Mouse (Mus musculus) megakaryocyte, adult 5-6 weeks (primary cell): ENCODE data around the gene Ssna1. TPM values are rescaled to one million over a fixed set of nuclear protein-coding genes. Genes with fewer than 3 reads are reported as not detected.

Experiments
- ATAC-seq: 2 replicates; pipeline ENCODE4 v1.8.0; 2016; ENCODE audit warnings: mild to moderate bottlenecking, inconsistent platforms; ENCODE audit not compliant: poor library complexity, severe bottlenecking
- total RNA-seq, 2 experiments: library from RNA; stranded (forward) in 1 of 2; stranded (reverse) in 1 of 2; fragments of 153-499, 151-499 nt in 1 of 2; fragments of 221-1000, 200-1000 nt in 1 of 2; gene quantifications; 2 replicates each; pipeline versions ENCODE4 v1.2.3 to v1.2.4; 2015 to 2017

The Ssna1 gene
- total RNA-seq, 2 experiments from 2014 or later = 86.0 to 159 TPM

DNA sequence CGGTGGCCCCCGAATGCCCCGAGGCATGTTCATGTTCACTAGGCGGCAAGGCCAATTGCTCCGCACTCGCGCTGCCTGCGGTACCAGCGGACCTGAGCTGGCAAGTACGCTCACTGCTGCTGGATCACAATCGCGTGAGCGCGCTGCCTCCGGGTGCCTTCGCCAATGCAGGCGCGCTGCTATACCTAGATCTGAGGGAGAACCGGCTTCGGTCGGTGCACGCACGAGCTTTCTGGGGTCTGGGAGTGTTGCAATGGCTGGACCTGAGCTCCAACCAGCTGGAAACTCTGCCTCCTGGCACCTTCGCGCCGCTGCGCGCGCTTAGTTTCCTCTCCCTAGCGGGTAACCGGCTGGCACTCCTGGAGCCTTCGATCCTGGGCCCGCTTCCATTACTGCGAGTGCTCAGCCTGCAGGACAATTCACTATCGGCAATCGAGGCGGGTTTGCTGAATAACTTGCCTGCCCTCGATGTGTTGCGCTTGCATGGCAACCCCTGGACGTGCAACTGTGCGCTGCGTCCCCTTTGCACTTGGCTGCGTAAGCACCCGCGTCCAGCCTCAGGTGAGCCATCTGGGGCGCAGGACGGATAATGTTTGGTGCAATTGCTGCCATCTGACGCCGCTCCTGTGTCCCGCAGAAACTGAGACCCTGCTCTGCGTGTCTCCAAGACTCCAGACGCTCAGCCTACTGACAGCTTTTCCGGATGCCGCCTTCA is 18.0 kb upstream of the Ssna1 start:
- ATAC-seq = no peak

DNA sequence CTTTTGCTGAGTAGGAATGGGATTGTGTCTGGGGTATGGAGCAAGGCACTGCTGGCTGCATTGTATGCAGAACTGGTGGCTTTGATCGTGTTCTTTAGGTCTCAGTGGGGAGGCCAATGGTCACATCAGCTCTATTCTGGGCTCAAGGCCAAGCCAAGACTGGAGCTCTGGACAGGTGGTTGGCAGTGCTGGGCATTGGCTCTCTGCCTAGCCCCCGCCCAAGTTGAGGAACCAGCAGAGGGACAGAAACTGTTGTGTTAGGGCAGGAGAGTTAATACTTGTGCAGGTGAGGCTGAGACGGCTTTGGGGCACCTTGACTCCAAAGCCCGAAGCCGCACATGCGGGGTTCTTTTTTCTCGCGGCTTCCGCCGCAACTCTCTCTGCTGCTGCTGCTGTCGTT is 17.4 kb upstream of the Ssna1 start, which contains the start of gene Lrrc26:
TSS of gene Lrrc26 (plus strand) at position 265 of the 400 bp plus-strand sequence.
- no peak for ATAC-seq

DNA sequence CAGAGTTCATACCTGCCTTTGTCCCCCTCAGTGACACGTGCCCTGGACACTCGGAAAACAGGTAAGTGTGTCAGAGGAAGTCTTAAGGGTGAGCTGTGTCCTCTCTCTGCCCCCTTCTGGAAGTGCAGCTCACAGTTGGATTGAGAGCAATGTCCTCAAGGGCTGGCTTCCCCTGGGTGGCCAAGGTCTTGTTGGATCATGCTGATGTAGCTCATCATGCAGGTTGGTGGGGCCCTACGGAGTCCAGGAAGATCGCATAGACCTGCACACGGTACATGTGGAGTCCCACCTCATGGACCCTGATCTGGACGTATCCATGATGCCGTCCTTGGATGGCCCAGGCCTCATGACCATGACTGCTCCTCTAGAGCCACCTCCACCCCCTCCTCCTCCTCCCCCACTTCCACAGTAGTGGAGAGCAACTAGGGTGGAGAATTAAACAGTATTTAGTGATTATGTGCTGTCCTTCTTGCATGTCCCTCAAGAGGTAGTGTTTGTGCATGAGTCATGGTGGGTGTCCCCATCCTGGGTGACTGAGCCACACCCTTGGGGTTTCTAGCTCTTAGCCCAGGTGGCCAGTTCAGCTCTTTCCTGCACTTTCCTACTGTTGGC is 16.6 kb upstream of the Ssna1 start:
- ATAC-seq = no peak

DNA sequence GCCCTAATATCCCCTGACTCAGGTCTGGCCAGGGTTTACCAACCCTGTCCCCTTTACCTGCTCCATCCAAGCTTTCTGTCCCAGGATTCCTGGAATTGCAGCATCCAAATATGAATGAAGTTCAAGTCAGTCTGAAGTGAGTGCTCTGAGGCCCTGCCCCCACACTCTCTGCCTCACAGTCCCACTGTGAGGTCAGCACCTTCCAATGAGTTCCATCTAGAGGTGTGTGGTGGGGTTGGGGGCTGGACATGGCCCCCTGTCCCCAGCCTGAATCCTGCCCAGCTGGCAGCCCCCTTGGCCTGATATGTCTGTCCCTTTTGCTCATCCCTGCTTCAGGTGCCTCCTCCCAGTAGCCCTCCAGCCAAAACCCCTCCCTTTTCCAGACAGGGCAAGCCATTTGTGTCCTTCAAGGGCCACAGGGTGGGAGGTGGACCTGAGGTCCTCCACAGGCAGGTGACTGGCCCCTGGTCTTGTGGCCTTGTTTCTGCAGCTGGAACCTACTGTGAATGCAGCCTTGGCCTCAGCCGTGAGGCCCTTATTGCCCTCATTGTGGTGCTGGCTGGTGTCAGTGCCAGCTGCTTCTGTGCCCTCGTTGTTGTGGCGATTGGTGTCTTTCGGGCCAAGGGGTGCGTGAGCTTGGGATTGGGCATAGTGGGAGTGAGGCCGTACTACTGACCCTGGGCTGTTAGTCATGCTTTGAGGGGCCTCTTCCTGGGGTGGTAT is 15.8 kb upstream of the Ssna1 start, which contains the start of gene Tmem210:
TSS of gene Tmem210 (plus strand) at position 219 of the 723 bp plus-strand sequence.
- no peak for ATAC-seq

DNA sequence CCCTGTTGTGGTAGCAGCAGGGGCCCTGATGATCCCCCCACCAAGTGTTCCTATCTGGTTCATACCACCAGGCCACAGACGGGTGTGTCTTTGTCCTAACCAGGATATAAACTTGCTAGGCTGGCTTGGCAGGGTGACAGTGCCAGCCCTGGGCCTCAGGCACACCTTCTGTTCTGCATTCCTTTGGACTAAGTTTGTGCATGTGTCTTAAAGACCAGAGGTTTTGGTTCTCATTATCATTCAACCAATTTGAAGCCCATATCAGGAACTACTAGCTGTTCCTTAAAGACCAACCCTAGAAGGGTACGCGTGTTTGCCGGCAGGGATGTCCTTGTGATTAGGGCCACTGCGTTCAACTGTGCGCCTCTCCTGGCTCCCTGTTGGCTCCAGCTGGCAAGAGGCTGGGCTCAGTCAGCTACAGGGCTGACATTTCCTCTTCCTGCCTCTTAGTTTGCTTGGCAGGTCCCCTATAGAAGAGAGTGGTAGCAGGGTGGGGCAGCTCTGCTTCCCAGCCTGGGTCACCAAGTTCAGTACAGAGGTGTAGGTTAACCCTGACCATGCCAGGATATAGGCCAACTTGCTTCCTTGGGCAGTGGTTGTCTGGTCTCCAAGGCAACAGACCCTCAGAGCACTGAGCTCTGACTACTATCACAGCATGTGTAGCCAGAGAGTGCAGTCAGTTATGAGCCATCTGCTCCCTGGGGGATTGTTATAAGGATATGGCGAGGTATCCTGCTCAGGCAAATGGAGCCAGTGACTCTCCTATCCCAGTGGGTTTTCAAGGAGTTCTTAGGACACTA is 14.8 kb upstream of the Ssna1 start:
- ATAC-seq = no peak

DNA sequence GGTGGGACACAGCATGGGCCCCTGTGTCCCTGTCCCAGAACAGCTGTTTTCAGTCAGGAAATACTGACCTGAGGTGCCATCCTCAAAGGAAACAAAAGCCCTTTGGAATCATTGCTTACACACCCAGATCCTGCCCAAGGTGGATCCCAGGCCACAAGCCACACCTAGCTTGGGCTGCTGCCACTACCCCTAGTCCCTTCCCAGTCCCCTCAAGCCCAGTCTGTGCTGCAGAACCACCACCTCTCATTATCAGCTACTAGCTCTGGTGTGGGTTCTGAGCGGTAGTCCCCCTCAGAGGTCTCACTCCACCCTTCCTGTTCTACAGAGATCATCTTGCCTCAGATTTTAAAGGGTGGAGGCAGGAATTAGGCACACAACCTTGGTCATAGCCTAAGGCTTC is 14.1 kb upstream of the Ssna1 start:
- no peak for ATAC-seq

DNA sequence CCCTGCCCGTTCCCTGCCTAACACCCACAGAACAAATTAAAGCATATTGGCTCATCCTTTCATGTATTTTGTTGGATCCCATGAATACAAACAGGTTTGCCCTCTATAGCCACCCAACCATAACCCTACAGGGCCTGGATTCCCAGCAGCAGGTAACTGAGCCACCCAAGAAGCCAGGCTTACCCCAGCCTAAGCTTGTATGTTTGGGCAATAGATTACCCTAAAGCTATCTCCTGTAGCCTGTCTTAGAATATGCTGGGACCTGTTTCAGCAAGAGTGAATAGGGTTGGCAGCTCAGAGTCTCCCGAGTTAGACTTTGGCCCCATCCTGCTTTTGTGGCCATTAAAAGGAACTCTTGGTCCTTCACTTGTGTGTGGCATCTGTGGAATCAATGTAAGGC is 13.3 kb upstream of the Ssna1 start:
- no peak for ATAC-seq

DNA sequence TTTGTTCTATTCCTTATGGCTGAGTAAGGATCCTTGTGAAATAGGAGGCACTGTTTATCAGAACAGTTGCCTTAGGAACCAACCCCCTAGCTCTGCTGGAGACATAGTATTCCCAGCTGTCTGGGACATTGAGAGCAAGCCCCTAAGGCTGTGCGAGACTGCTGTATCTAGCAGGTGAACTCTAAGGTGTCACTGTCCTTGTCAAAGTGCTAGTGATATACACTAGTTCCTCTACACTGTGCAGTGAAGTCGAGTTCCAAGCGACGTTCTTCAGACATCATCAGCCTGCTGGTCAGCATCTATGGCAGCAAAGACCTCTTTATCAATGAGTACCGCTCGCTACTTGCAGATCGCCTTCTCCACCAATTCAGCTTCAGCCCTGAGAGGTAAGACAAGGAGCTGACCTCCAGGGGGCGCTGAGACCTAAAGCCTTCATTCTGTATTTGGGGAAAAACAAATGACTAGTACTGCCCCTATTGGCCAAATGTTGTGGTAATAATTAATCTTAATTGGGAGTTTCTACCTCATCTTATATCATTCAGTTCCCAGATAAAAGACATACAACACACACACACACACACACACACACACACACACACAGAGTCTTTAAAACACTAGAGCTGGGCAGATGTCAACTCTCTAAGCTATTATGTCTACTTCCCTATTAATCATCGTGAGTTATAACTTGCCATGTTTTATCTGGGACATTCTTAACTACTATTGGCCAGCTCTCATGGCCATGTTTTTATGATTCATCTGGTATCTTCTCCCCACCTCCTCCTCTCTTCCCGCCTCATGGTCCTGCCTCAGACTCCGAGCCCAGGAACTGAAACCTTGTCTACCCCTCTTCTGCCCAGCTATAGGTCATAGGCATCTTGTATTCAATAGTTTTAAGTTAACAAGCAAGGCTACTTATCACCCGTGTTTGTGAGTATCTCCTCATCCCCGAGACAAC is 7.0 kb upstream of the Ssna1 start:
- ATAC-seq = peak; percentile 87

DNA sequence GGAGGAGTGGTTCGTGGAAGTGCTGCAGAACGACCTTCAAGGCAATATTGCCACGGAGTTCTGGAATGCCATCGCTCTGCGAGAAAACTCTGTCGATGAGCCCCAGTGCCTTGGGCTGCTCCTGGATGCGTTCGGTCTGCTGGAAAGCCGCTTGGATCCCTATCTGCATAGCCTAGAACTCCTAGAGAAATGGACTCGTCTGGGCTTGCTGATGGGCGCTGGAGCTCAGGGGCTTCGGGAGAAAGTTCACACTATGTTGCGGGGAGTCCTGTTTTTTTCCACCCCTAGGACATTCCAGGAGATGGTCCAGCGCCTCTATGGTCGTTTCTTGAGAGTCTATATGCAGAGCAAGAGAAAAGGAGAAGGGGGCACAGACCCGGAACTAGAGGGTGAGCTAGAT is 772 bp upstream of the Ssna1 start:
- ATAC-seq = no peak

DNA sequence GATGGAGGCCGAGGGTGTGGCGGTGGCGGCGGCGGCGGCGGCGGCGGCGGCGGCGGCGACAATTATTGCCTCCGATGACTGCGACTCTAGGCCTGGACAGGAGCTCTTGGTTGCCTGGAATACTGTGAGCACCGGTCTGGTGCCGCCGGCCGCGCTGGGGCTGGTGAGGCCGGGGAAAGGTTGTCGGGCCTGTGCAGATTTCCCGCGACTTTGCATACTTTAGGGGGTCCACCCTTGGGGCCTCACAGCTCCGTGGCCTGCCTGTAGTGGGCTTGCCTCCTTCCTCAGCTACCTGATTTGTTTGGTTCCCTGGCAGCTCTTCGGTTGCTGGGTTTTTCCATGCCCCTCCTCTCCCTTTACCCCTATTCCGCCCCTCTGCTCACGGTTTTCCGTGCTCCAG is 277 bp upstream of the Ssna1 start:
- ATAC-seq = no peak

DNA sequence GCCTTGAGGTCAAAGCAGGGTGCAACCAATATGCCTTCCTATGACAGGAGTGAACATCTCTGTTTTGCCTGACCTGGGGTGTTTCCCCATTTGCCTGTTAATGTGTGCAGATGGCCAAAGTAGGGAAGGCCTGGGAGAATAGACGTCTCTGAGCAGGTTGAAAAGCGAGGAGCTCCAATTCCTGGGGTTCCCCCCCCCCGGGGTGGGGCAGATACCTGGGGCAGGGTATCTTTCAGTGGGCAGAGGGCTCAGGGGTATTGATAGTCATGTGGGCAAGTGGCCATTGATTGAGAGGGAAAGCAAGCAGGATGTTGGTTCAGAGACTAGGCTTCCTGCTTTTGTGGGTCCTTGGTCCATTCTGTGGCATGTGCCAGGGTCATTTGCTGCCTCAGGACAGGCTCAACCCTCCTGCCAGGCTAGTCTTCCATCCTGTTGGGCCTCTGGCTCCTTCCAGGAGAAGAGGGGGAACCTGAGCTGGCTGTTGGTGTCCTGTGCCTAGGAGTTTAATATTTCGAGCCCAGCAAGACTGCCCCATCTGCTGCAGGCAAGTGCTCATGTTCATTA is 4.4 kb downstream of the Ssna1 start:
- ATAC-seq = no peak

DNA sequence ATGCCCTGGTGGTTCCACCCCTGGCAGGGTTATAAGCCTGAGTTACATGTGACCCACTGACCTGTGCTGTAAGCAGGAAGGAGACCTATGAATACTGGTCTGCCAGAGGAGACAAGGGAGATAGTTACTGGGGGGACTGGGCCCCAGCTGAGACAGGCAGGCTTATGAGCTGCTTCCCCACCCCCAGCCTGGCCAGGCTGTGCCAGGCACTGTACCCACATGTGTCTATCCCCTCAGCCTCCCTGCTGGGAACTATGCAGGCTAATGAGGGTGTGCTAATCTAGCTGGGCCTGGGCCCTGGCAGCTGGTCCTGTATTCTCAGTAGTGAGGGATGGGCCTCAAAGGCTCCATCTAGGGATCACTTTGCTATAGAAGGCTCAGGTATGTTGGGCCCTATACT is 5.0 kb downstream of the Ssna1 start:
- ATAC-seq = no peak

DNA sequence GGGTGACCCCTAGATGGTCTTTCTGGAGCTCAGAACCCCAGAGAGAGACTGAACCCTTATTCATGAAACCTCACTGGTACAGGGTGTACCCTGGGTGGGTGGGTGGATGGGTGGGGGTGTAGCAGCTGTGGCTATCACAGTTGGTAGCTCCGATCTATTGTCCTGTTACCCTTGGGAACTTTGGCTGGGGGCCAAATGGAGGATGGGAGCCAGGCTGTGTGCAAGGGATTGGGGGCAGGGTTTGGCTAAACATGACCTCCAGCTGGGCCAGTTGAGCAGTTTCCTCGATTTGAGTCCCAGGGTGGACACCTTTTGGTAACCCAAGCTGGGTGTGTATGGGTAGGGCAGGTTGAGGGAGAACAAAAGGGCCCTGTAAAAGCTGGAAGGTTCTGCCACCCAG is 5.5 kb downstream of the Ssna1 start:
- ATAC-seq = no peak

DNA sequence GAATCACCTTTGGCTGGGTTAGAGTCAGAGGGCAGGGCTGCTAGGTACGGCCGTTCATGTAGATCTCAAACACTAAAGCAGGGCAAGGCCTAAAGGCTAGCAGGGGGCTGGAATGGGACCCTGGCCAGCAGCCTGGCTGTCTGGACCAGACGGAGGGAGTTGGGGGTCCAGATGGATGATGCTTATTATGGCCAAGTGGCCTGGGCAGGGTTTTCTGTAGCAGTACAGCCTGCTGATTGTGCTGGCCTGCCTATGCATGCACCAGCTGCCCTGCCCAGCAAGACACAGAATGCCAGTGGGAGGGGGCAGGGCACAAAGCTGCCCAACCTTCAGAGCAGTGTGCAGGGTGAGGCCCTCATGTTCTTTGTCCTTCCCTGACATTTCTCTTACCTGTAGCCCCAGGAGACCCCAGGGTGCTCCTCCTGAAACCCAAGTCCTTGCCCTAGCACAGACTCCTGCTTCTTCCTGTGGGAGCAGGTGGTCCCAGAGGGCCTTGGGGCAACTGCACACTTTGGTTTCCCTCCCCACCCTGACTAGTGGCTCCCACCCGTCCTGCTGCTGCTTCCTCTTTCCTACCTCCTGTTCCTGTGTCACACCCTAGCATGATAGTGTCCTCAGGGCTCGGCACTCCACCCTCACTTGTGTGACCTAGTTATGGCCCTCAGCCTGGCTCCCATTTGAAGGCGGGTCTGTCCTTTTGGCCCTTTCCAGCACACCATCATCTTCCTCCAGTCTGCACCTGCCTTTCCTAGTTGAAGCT is 6.2 kb downstream of the Ssna1 start:
- peak; percentile 52 for ATAC-seq

DNA sequence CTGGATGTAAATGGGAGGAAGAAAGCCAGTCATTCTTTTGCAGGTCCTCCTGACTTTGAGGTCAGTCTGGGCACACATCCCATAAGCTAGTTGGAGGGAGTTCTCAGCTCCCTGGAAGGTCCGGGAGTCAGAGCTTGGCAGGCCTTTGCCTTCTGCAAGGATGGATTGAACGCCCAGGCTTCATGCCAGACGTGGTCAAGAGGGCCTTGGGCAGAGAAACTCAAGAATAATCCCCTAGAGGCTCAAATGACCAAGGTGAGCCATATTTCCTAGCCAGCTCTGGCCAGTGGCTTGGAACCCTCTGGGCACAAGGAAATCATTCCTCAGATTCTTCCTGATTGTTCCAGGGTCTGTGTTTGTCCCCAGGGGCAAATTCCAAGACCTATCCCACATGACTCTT is 7.4 kb downstream of the Ssna1 start:
- no peak for ATAC-seq

DNA sequence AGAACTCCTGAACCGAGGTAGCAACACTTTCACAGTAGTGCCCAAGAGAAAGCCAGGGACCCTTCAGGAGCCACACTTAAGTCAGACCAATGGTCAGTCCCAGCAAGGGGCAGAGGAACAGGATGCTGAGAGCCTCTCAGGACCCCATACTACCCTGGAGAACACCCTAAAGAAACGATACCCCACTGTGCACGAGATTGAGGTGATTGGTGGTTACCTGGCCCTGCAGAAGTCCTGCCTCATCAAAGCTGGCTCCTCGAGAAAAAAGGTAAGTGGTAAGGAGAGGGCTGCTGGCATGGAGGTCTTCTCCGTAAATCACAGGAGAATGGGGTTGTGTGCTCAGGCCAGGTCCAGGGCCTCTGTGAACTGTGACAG is 8.0 kb downstream of the Ssna1 start:
- ATAC-seq = no peak

DNA sequence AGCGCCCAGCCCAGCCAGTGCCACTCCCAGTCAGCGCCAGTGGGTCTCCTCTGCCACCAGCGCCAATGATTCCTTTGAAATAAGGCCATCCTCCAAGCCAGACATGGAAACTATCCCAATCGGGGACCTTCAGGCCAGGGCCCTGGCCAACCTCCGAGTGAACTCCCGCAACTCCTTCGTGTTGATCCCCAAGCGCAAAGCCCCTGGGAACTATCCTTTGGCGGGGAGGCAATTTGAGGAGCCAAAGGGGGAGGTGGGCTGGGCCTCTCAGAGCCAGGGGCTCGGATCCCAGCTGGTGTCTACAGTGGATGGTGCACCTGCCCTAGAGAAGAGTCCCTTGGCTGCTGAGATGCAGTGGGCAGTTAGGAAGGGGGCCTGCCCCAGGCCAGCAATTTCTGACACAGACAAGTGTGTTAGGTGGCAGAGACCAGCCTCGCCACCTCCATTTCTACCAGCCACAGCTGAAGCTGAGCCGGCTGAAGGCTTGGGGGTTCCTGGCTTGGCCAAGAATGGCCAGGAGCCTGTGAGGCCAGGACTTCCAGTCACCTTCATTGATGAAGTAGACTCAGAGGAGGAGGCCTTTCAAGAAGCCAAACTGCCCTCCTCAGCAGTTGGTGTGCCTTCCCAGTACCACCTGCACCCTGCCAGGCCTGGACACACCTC is 8.5 kb downstream of the Ssna1 start:
- no peak for ATAC-seq
